Mouse (Mus musculus): ENCODE results near the gene Retsat. TPM values are rescaled to one million over a fixed set of nuclear protein-coding genes. Genes with fewer than 3 reads are reported as not detected.

Retsat gene
- total RNA-seq (2023) = 10 to 100 TPM; 21.5 to 27.7 TPM

DNA sequence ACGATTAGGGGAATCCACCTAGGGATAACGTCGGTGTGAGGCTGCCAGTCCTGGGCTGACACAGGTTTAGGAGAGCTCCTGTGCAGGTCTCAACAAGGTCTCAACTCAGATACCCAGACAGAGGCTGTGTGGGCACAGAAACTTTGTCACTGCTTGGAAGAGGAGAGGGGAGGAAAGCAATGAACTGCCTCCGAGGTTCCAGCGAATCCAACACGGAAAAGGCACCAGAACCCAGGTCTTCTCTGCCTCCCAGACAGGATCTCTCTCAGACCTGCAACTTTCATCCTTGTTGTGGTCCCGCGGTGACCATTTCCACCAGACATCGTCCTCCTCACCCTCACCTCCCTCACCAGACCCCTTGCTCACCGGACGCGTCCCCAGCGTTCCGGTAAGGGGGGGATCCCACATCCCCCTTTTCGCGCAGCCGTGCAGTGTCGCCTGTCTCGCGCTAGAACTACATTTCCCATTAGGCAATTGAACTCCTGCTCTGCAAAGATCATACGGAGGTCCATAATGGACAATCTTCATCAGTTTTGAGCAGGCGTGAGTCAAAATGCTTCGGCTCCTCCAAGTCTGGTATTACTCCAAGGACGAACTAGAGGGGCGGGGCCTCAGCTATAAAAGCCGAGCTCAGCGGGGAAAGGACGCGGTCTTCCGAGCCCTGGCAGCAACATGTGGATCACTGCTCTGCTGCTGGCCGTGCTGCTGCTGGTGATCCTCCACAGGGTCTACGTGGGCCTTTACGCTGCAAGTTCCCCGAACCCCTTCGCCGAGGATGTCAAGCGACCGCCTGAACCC is at the start of gene Retsat, which contains the start of gene Elmod3:
Gene Retsat (plus strand): TSS at position 520 of the 798 bp plus-strand sequence.
Gene Elmod3 (minus strand): TSS at position 458 of the 798 bp plus-strand sequence.

DNA sequence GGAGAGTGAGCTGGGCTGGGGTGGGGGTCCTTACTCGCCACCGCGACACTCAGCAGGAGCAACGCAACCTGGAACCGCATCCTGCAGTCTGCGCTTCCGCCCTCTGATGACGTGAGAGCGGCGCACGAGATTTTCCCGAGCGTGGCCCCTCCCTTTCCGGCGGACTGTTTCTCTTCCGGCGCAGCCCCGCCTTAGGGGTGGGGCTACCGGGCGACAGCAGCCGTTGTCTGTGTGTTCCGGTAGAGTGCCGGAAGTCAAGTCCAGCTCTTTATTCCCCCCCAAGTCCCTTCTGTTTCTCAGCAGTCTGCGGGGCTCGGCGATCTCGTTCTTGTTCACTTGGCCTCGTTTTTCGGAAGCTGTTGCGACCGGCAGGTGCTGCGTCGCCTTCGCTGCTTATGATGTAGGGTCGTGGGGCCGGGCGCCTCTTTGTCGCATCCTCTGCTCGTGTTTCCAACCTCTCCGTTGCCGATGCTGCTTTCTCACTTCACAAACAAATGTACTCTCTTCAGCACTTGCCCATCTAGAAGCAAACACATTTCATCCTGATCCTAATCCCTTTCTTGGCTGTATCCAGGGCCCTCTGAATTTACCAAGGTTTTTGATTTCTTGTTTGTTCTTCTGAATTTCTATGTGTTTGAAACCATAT is 18.5 kb downstream of the Retsat start, which contains the start of gene Tgoln1:
Gene Tgoln1 (minus strand): TSS at position 358 of the 646 bp plus-strand sequence.

Other genes with a start within 250 kb of the Retsat start
- gene Tmem150a, start 243.0 kb upstream of the Retsat start, total RNA-seq (2023) = 1 to 10 TPM in 1 of 2 experiments, under 1 TPM in 1; 0.73 to 1.1 TPM
- 10 to 100 TPM; 59.7 to 69.4 TPM for gene Rnf181, start 231.5 kb upstream of the Retsat start, total RNA-seq (2023)
- gene Vamp5, start 218.0 kb upstream of the Retsat start, total RNA-seq (2023) = 10 to 100 TPM; 22.0 to 32.9 TPM
- 100 to 1,000 TPM; 201 to 211 TPM for gene Vamp8, start 207.8 kb upstream of the Retsat start, total RNA-seq (2023)
- 10 to 100 TPM; 14.1 to 18.7 TPM for gene Ggcx, start 184.2 kb upstream of the Retsat start, total RNA-seq (2023)
- 100 to 1,000 TPM; 204 to 208 TPM for gene Mat2a, start 158.9 kb upstream of the Retsat start, total RNA-seq (2023)
- gene Sh2d6, start 76.8 kb upstream of the Retsat start, total RNA-seq (2023) = under 1 TPM in 1 of 2 experiments, not detected in 1; 0.39 TPM
- 100 to 1,000 TPM; 179 to 182 TPM for gene Capg, start 54.1 kb upstream of the Retsat start, total RNA-seq (2023)
- 1 to 10 TPM; 7.4 to 8.7 TPM for gene Elmod3, start 62 bp upstream of the Retsat start, total RNA-seq (2023)
- 100 to 1,000 TPM; 103 to 105 TPM for gene Tgoln1, start 18.5 kb downstream of the Retsat start, total RNA-seq (2023)
- under 1 TPM; 0.33 to 0.42 TPM for gene Tcf7l1, start 190.8 kb downstream of the Retsat start, total RNA-seq (2023)

Measured in monocyte, adult 59 days (primary cell).